Mouse (Mus musculus): ENCODE measurements around the gene Szrd1. TPM values are rescaled to one million over a fixed set of nuclear protein-coding genes. Genes with fewer than 3 reads are reported as not detected.

The Szrd1 gene
- 4.6 TPM for polyA plus RNA-seq (2014; fragmentation: Illumina TruSeq; extraction: RNeasy Lipid Tissue Mini Kit (QIAGEN cat#74804); ENCODE audit: low read depth, low replicate concordance)

DNA sequence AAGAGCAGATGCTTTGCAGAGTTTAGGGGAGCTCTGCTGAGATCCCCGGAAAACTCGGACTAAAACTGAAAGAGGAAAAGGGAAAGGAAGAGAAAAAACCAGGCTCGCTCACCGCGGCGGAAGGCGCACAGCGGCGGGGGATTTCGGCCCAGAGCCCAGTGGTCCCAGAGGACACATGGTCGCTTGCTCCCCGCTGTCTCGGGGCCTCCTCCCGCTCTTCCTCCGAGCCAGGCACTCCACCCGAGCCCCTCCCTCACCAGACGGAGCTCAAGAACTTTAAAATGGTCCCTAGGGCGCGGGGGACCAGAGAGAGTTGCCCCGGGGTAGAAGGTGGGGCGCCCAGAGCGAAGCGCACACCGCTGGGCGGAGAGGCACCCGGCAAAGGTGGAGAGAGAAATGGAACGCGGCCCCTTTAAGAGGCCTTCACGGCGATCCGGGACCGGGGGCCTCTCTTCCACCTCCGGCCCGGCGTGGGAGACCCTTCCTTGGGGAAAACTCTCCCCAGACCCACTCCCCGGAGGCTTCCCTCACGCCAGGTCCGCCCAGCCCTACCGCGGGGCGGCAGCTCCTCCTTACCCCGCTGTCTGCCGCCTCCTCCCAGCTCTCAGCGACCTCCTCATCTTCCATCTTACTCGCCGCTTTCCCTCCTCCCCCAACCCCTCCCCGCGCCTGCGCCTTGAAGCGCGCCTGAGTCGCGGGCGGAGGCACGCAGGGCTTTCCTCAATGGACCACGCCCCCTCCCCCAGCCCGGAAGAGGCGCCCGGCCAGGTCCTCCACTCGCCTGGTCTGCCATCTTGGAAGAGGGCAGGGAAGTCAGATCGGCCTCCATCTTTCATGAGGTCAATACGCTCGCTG is at the start of gene Szrd1:
Gene Szrd1, minus strand, starts transcription at position 660 of the 855 bp plus-strand sequence.

GRCm38 (mm10) chr4:141147112-141148008 is 7.8 kb upstream of the Szrd1 start, which contains the start of gene Fbxo42:
TSS of gene Fbxo42 (plus strand) at chr4:141147913.

DNA sequence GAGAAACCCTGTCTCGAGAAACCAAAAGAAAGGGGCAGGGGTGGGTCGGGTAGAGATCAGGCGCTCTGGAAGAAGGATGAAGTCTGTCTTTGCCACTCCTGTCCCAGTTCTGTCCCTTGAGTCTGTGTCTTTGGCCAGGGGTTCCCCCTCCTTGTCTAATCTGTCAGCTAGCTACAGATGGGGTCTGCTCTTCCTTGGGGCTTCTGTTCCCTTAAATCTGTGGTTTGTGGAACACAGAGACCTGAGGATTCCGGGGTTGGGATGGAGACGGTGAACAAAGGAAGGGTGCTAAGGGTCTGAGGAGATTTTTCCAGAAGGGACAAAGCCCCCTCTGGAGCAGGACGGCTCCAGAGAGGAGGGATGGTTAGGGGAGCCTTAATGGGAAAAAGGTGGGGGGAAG is 51.5 kb downstream of the Szrd1 start, which contains the start of gene Spata21:
Gene Spata21, plus strand, starts transcription at position 301 of the 400 bp plus-strand sequence.

GRCm38 (mm10) chr4:141077681-141078509 is 61.7 kb downstream of the Szrd1 start, which contains the start of gene Necap2:
TSS of gene Necap2 (minus strand) at chr4:141078357.

Other genes starting within 250 kb of the Szrd1 start
- gene Padi2, start 233.4 kb downstream of the Szrd1 start, polyA plus RNA-seq (2014; fragmentation: Illumina TruSeq; extraction: RNeasy Lipid Tissue Mini Kit (QIAGEN cat#74804); ENCODE audit: low read depth, low replicate concordance), result 0.69 TPM
- 41.8 TPM for gene Sdhb, start 178.6 kb downstream of the Szrd1 start, polyA plus RNA-seq (2014; fragmentation: Illumina TruSeq; extraction: RNeasy Lipid Tissue Mini Kit (QIAGEN cat#74804); ENCODE audit: low read depth, low replicate concordance)
- gene Atp13a2, start 152.9 kb downstream of the Szrd1 start, polyA plus RNA-seq (2014; fragmentation: Illumina TruSeq; extraction: RNeasy Lipid Tissue Mini Kit (QIAGEN cat#74804); ENCODE audit: low read depth, low replicate concordance), result 2.1 TPM
- gene Mfap2, start 129.4 kb downstream of the Szrd1 start, polyA plus RNA-seq (2014; fragmentation: Illumina TruSeq; extraction: RNeasy Lipid Tissue Mini Kit (QIAGEN cat#74804); ENCODE audit: low read depth, low replicate concordance), result not detected
- gene Crocc, start 79.2 kb downstream of the Szrd1 start, polyA plus RNA-seq (2014; fragmentation: Illumina TruSeq; extraction: RNeasy Lipid Tissue Mini Kit (QIAGEN cat#74804); ENCODE audit: low read depth, low replicate concordance), result 1.5 TPM
- gene Necap2, start 61.4 kb downstream of the Szrd1 start, polyA plus RNA-seq (2014; fragmentation: Illumina TruSeq; extraction: RNeasy Lipid Tissue Mini Kit (QIAGEN cat#74804); ENCODE audit: low read depth, low replicate concordance), result 3.5 TPM
- 144 TPM for gene Spata21, start 51.4 kb downstream of the Szrd1 start, polyA plus RNA-seq (2014; fragmentation: Illumina TruSeq; extraction: RNeasy Lipid Tissue Mini Kit (QIAGEN cat#74804); ENCODE audit: low read depth, low replicate concordance)
- 3.9 TPM for gene Fbxo42, start 8.1 kb upstream of the Szrd1 start, polyA plus RNA-seq (2014; fragmentation: Illumina TruSeq; extraction: RNeasy Lipid Tissue Mini Kit (QIAGEN cat#74804); ENCODE audit: low read depth, low replicate concordance)
- 0.50 TPM for gene Rsg1, start 74.2 kb upstream of the Szrd1 start, polyA plus RNA-seq (2014; fragmentation: Illumina TruSeq; extraction: RNeasy Lipid Tissue Mini Kit (QIAGEN cat#74804); ENCODE audit: low read depth, low replicate concordance)
- not detected for gene Arhgef19, start 99.7 kb upstream of the Szrd1 start, polyA plus RNA-seq (2014; fragmentation: Illumina TruSeq; extraction: RNeasy Lipid Tissue Mini Kit (QIAGEN cat#74804); ENCODE audit: low read depth, low replicate concordance)
- gene Epha2, start 161.5 kb upstream of the Szrd1 start, polyA plus RNA-seq (2014; fragmentation: Illumina TruSeq; extraction: RNeasy Lipid Tissue Mini Kit (QIAGEN cat#74804); ENCODE audit: low read depth, low replicate concordance), result not detected
- not detected for gene Fam131c, start 228.4 kb upstream of the Szrd1 start, polyA plus RNA-seq (2014; fragmentation: Illumina TruSeq; extraction: RNeasy Lipid Tissue Mini Kit (QIAGEN cat#74804); ENCODE audit: low read depth, low replicate concordance)